Mouse (Mus musculus): ENCODE measurements around the gene Fut4. TPM values are rescaled to one million over a fixed set of nuclear protein-coding genes. Genes with fewer than 3 reads are reported as not detected.

Fut4 gene
- total and polyA plus RNA-seq, 2 experiments from 2014 or later: 0.68 to 3.0 TPM

DNA sequence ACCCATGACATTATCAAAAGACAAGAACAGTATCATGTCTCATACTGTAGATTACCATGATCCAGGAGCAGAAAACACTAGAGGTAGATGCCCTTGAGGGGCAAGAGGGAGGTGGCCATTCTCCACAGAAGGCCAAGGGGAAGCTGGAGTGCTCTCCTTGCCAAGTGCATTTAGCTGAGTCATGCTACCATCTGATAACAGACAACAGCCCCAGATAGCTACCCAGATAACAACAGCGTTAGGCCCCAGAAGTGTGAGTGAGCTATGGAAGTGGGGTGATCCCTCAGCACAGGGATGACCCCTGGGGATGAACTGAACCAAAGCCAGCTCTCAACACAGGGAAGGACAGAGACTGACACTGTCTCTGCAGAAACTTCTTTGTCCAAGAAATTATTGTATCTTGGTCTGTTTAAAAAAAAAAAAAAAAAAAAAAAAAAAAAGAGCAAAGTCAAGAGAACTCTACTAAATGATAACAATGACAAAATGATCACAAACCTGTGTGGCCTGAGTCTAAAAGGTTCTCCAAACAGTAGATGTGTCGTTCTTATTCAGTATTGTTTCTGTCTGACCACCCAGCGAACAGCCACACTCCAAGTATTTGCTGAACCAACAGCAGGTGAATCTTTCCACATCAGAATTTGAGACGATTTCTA lies 12.6 kb downstream of the Fut4 start:
- no peak overlapping the region for H3K9ac ChIP-seq (replicated peaks; ENCODE audit: low read length, poor library complexity, severe bottlenecking)
- no peak overlapping the region for H3K27ac ChIP-seq (ENCODE audit: low read depth, low read length)
- no peaks in the 10 kb centered on the region for H3K27me3 ChIP-seq (ENCODE audit: insufficient read depth, low read length)
- H3K4me3 ChIP-seq (ENCODE audit: low read depth, low read length): no peak overlapping the region
- WGBS: 82% methylated on average over 4 of the region's 4 CpGs
- H3K4me2 ChIP-seq (ENCODE audit: low read depth, low read length, poor library complexity, severe bottlenecking): no peak overlapping the region
- ATAC-seq (ENCODE audit: low FRiP score) (no peak), DNase-seq (ENCODE audit: low spot score) (no peak)
- H3K4me1 ChIP-seq (ENCODE audit: insufficient read depth, low read length): no peaks in the 10 kb centered on the region
- no peaks in the 10 kb centered on the region for H3K36me3 ChIP-seq (ENCODE audit: insufficient read depth, low read length)
- TF ChIP-seq CTCF (IDR thresholded peaks at IDR 0.05): no peak
- no peaks in the 10 kb centered on the region for H3K9me3 ChIP-seq (ENCODE audit: low read length)

DNA sequence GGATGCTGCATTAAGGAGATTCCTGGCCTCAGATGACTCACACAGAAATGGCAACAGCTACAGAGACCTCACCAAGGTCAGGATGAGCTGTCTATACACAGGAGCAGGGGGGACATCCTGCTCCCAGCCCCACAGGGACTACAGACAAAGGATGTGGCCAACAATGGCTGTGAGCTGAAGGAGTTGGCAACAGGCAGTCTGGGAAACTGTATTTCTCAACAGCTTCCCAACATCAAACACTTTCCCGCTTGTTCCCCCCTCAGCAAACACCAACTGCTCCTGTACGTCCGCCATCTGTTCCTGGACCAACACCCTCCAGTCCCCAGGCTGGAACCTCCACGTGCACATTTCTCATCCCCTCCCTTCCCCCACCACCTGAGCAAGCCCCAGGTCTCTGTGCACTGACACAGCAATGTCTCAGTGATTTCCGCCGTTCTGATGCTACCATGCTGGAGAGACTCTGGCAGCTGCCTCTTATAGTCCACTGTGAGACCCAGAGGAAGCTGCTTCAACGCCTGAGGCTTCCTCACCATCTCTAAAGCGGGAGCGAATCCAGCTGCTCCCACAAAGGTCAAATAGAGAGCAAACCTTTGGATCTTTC lies 21.2 kb downstream of the Fut4 start:
- H3K4me3 ChIP-seq (ENCODE audit: low read depth, low read length): no peak overlapping the region
- H3K4me2 ChIP-seq (ENCODE audit: low read depth, low read length, poor library complexity, severe bottlenecking): no peak overlapping the region
- 65% methylated on average over 9 of the region's 9 CpGs for WGBS
- no peaks in the 10 kb centered on the region for H3K36me3 ChIP-seq (ENCODE audit: insufficient read depth, low read length)
- DNase-seq (ENCODE audit: low spot score): peak; percentile 3
- no peak for TF ChIP-seq CTCF (IDR thresholded peaks at IDR 0.05)
- H3K4me1 ChIP-seq (ENCODE audit: insufficient read depth, low read length): no peaks in the 10 kb centered on the region
- no peaks in the 10 kb centered on the region for H3K9me3 ChIP-seq (ENCODE audit: low read length)
- H3K9ac ChIP-seq (replicated peaks; ENCODE audit: low read length, poor library complexity, severe bottlenecking): no peak overlapping the region
- H3K27me3 ChIP-seq (ENCODE audit: insufficient read depth, low read length): no peaks in the 10 kb centered on the region
- ATAC-seq (ENCODE audit: low FRiP score): 0 out of 2 replicates have a peak, but pooled peaks have one; percentile 29
- no peak overlapping the region for H3K27ac ChIP-seq (ENCODE audit: low read depth, low read length)

- Histone ChIP-seq H3K4me1 (ENCODE audit: insufficient read depth, low read length) (no peaks in the 10 kb centered on the region), H3K9me3 (ENCODE audit: low read length) (no peaks in the 10 kb centered on the region), H3K27me3 (ENCODE audit: insufficient read depth, low read length) (no peaks in the 10 kb centered on the region), H3K4me3 (ENCODE audit: low read depth, low read length) (no peak overlapping the region), H3K36me3 (ENCODE audit: insufficient read depth, low read length) (no peaks in the 10 kb centered on the region), H3K4me2 (ENCODE audit: low read depth, low read length, poor library complexity, severe bottlenecking) (no peak overlapping the region), H3K9ac (replicated peaks; ENCODE audit: low read length, poor library complexity, severe bottlenecking) (no peak overlapping the region), H3K27ac (ENCODE audit: low read depth, low read length) (no peak overlapping the region)
- DNase-seq (ENCODE audit: low spot score): no peak
- no peak for ATAC-seq (ENCODE audit: low FRiP score)
- no peak for TF ChIP-seq CTCF (IDR thresholded peaks at IDR 0.05)
- WGBS: 84% methylated on average over 4 of the region's 4 CpGs
Observed at GRCm38 (mm10) chr9:14728365-14728764, 23.8 kb downstream of the Fut4 start.

GRCm38 (mm10) chr9:14726629-14727028 lies 25.6 kb downstream of the Fut4 start:
- 90% methylated on average over 4 of the region's 4 CpGs for WGBS
- H3K4me2 ChIP-seq (ENCODE audit: low read depth, low read length, poor library complexity, severe bottlenecking): no peak overlapping the region
- ATAC-seq (ENCODE audit: low FRiP score) (no peak), DNase-seq (ENCODE audit: low spot score) (no peak)
- no peaks in the 10 kb centered on the region for H3K36me3 ChIP-seq (ENCODE audit: insufficient read depth, low read length)
- no peak overlapping the region for H3K9ac ChIP-seq (replicated peaks; ENCODE audit: low read length, poor library complexity, severe bottlenecking)
- H3K27ac ChIP-seq (ENCODE audit: low read depth, low read length): no peak overlapping the region
- no peak for TF ChIP-seq CTCF (IDR thresholded peaks at IDR 0.05)
- no peaks in the 10 kb centered on the region for H3K4me1 ChIP-seq (ENCODE audit: insufficient read depth, low read length)
- no peaks in the 10 kb centered on the region for H3K27me3 ChIP-seq (ENCODE audit: insufficient read depth, low read length)
- no peak overlapping the region for H3K4me3 ChIP-seq (ENCODE audit: low read depth, low read length)
- no peaks in the 10 kb centered on the region for H3K9me3 ChIP-seq (ENCODE audit: low read length)

GRCm38 (mm10) chr9:14726005-14726404 lies 26.2 kb downstream of the Fut4 start:
- DNase-seq (ENCODE audit: low spot score): no peak
- 89% methylated on average over 6 of the region's 6 CpGs for WGBS
- no peak overlapping the region for H3K4me3 ChIP-seq (ENCODE audit: low read depth, low read length)
- H3K36me3 ChIP-seq (ENCODE audit: insufficient read depth, low read length): no peaks in the 10 kb centered on the region
- H3K4me1 ChIP-seq (ENCODE audit: insufficient read depth, low read length): no peaks in the 10 kb centered on the region
- TF ChIP-seq CTCF (IDR thresholded peaks at IDR 0.05): no peak
- no peak overlapping the region for H3K9ac ChIP-seq (replicated peaks; ENCODE audit: low read length, poor library complexity, severe bottlenecking)
- no peaks in the 10 kb centered on the region for H3K27me3 ChIP-seq (ENCODE audit: insufficient read depth, low read length)
- H3K9me3 ChIP-seq (ENCODE audit: low read length): no peaks in the 10 kb centered on the region
- no peak for ATAC-seq (ENCODE audit: low FRiP score)
- no peak overlapping the region for H3K27ac ChIP-seq (ENCODE audit: low read depth, low read length)
- no peak overlapping the region for H3K4me2 ChIP-seq (ENCODE audit: low read depth, low read length, poor library complexity, severe bottlenecking)

DNA sequence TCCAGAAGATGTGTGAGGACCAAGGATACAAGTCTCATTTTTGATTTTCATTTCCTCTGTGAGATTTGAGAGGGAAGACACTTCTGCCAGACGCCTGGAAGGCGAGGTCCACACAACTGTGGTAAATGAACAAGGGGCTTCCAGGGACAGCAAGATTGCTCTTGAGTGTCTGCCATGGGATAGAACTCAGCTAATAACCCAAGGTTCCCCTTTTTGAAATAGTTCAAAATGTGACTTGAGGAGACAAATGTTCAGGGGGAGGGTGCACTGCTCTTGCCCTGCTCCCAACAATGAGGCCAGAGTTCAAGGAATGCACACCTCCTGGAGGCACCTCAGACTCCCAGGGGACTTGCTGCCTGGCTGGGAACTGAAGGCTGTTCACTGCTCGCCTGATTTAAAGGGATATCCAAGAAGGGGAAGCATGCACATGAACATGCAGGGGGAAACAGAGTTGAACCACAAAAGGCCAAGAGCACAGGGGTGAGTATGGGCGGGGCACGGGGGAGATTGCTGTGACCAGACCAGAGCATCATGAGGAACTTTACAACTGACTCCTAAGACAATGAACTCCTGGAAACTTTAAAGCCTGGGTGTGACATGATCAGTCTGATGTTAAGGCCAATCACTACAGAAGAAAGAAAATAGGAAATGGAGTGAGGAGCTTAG lies 27.3 kb downstream of the Fut4 start:
- no peaks in the 10 kb centered on the region for H3K9me3 ChIP-seq (ENCODE audit: low read length)
- 80% methylated on average over 5 of the region's 5 CpGs for WGBS
- H3K4me1 ChIP-seq (ENCODE audit: insufficient read depth, low read length): no peaks in the 10 kb centered on the region
- no peaks in the 10 kb centered on the region for H3K27me3 ChIP-seq (ENCODE audit: insufficient read depth, low read length)
- no peak overlapping the region for H3K27ac ChIP-seq (ENCODE audit: low read depth, low read length)
- no peak overlapping the region for H3K9ac ChIP-seq (replicated peaks; ENCODE audit: low read length, poor library complexity, severe bottlenecking)
- H3K4me2 ChIP-seq (ENCODE audit: low read depth, low read length, poor library complexity, severe bottlenecking): no peak overlapping the region
- ATAC-seq (ENCODE audit: low FRiP score) (no peak), DNase-seq (ENCODE audit: low spot score) (no peak)
- H3K4me3 ChIP-seq (ENCODE audit: low read depth, low read length): no peak overlapping the region
- TF ChIP-seq CTCF (IDR thresholded peaks at IDR 0.05): no peak
- H3K36me3 ChIP-seq (ENCODE audit: insufficient read depth, low read length): no peaks in the 10 kb centered on the region

All from midbrain, postnatal 0 days (tissue).